Mouse (Mus musculus): ENCODE data around the gene Pkn1.

Gene Pkn1

GRCm38 (mm10) chr8:83693609-83694236, 5.3 kb downstream of the Pkn1 start:
- no peak for DNase-seq (ENCODE audit: low read depth, low spot score)

- no peak for DNase-seq (ENCODE audit: low read depth, low spot score)
Measured at GRCm38 (mm10) chr8:83689264-83689663, 9.7 kb downstream of the Pkn1 start.

- no peak for DNase-seq (ENCODE audit: low read depth, low spot score)
Measured at GRCm38 (mm10) chr8:83684517-83684916, 14.5 kb downstream of the Pkn1 start.

GRCm38 (mm10) chr8:83681099-83681498, 17.9 kb downstream of the Pkn1 start:
- DNase-seq (ENCODE audit: low read depth, low spot score), result peak; percentile 57

- no peak for DNase-seq (ENCODE audit: low read depth, low spot score)
Measured at GRCm38 (mm10) chr8:83680603-83681002, 18.4 kb downstream of the Pkn1 start.

GRCm38 (mm10) chr8:83679866-83680265, 19.1 kb downstream of the Pkn1 start:
- DNase-seq (ENCODE audit: low read depth, low spot score), result no peak

- no peak for DNase-seq (ENCODE audit: low read depth, low spot score)
Measured at GRCm38 (mm10) chr8:83674497-83674896, 24.5 kb downstream of the Pkn1 start.

GRCm38 (mm10) chr8:83672936-83673335, 26.0 kb downstream of the Pkn1 start:
- DNase-seq (ENCODE audit: low read depth, low spot score), result no peak

GRCm38 (mm10) chr8:83669013-83669412, 30.0 kb downstream of the Pkn1 start:
- DNase-seq (ENCODE audit: low read depth, low spot score), result no peak

GRCm38 (mm10) chr8:83668010-83668916, 30.7 kb downstream of the Pkn1 start:
- DNase-seq (ENCODE audit: low read depth, low spot score), result peak; percentile 80

- DNase-seq (ENCODE audit: low read depth, low spot score), result no peak
Measured at GRCm38 (mm10) chr8:83667526-83667925, 31.5 kb downstream of the Pkn1 start.

GRCm38 (mm10) chr8:83666866-83667234, 32.1 kb downstream of the Pkn1 start:
- DNase-seq (ENCODE audit: low read depth, low spot score), result no peak

- DNase-seq (ENCODE audit: low read depth, low spot score), result no peak
Measured at GRCm38 (mm10) chr8:83665969-83666865, 32.8 kb downstream of the Pkn1 start, which contains the start of gene Ptger1. Gene Ptger1 (plus strand): TSS chr8:83666678.

- no peak for DNase-seq (ENCODE audit: low read depth, low spot score)
Measured at GRCm38 (mm10) chr8:83664931-83665625, 33.9 kb downstream of the Pkn1 start.

- DNase-seq (ENCODE audit: low read depth, low spot score), result no peak
Measured at GRCm38 (mm10) chr8:83664096-83664495, 34.9 kb downstream of the Pkn1 start.

- DNase-seq (ENCODE audit: low read depth, low spot score), result peak; percentile 84
Measured at GRCm38 (mm10) chr8:83662421-83662826, 36.6 kb downstream of the Pkn1 start.

GRCm38 (mm10) chr8:83660995-83661680, 37.8 kb downstream of the Pkn1 start:
- DNase-seq (ENCODE audit: low read depth, low spot score), result no peak

GRCm38 (mm10) chr8:83660545-83660944, 38.4 kb downstream of the Pkn1 start:
- DNase-seq (ENCODE audit: low read depth, low spot score), result no peak

- no peak for DNase-seq (ENCODE audit: low read depth, low spot score)
Measured at GRCm38 (mm10) chr8:83656484-83657246, 42.3 kb downstream of the Pkn1 start.

- no peak for DNase-seq (ENCODE audit: low read depth, low spot score)
Measured at GRCm38 (mm10) chr8:83656043-83656442, 42.9 kb downstream of the Pkn1 start.

Data from forelimb bud, embryonic 11.5 days (tissue).